Mouse (Mus musculus): ENCODE results near the gene Smyd4. TPM values are rescaled to one million over a fixed set of nuclear protein-coding genes. Genes with fewer than 3 reads are reported as not detected.

Gene Smyd4
- polyA plus RNA-seq, 1 experiment = 13.4 TPM

DNA sequence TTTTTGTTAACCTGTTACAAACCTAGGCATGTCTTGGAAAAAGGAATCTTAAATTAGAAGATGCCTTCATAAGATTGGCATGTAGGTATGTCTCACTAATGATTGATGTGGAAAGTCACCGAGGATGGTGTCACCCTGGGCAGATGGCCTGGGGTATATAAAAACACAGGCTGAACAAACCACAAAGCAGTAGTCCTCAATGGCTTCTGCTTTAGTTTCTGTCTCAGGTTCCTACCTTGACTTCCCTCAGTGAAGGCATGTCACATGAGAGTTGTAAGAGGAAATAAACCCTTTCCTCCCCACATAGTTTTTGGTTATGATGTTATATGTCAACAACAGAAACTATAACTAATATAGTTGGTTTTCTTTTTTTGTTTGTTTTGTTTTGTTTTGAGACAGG, 47.4 kb downstream of the Smyd4 start:
- Histone ChIP-seq H3K4me1 (ENCODE audit: control insufficient read depth, insufficient read depth, insufficient read length, low read length) (no peaks in the 10 kb centered on the region), H3K27ac (replicated peaks; ENCODE audit: low read depth, low read length) (no peak overlapping the region), H3K4me3 (ENCODE audit: insufficient read depth, low read depth, low read length) (no peak overlapping the region)

GRCm38 (mm10) chr11:75397452-75397851, 49.2 kb downstream of the Smyd4 start:
- Histone ChIP-seq H3K4me1 (ENCODE audit: control insufficient read depth, insufficient read depth, insufficient read length, low read length) (no peaks in the 10 kb centered on the region), H3K4me3 (ENCODE audit: insufficient read depth, low read depth, low read length) (no peak overlapping the region), H3K27ac (replicated peaks; ENCODE audit: low read depth, low read length) (no peak overlapping the region)

DNA sequence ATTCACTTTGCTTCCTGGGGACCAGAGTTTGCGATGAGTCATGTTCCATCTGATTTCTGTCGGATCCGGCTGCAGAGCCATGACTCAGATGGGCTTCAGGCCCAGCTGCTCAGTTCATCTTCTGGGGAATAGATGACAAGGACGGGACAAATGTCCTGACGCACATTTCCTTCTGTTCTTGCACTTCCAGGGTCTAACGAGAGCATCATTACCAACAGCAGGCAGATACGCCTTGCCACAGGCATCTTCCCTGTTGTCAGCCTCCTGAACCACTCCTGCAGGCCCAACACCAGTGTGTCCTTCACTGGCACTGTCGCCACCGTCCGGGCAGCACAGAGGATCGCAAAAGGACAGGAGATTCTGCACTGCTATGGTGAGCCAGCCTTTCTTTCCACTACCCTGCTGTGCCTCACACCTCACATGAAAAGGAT, 51.2 kb downstream of the Smyd4 start:
- no peak overlapping the region for H3K4me3 ChIP-seq (ENCODE audit: insufficient read depth, low read depth, low read length)
- 0 out of 2 replicates have a peak overlapping the region, but pooled peaks have one; percentile 0 for H3K27ac ChIP-seq (replicated peaks; ENCODE audit: low read depth, low read length)
- H3K4me1 ChIP-seq (ENCODE audit: control insufficient read depth, insufficient read depth, insufficient read length, low read length) = peaks cover 9% of the 10 kb centered on the region; the same call in 1 of the 2 replicates

GRCm38 (mm10) chr11:75400099-75400498, 51.9 kb downstream of the Smyd4 start:
- no peak overlapping the region for H3K27ac ChIP-seq (replicated peaks; ENCODE audit: low read depth, low read length)
- H3K4me1 ChIP-seq (ENCODE audit: control insufficient read depth, insufficient read depth, insufficient read length, low read length) = peaks cover 9% of the 10 kb centered on the region; the same call in 1 of the 2 replicates

DNA sequence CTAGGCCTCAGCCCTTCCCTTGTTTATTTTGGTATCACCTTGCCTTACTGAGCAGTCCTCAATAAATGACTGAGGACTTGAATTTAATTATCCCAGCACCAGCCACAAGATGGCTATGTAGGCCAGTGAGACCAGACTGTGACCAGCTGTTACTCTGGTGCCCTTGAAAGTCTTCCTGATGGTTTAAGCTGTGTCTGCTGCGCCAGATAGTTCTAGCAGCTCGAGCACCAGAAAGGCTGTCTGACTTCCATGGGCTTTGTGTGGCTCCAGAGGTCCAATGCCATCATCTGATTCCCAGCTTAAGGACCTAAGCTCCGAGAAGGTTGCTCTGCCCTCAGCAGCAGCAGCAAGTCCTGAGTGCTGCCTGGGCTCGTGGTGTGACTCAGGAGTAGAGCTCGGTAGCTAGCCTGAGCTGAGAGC, 54.0 kb downstream of the Smyd4 start:
- peak overlapping the region; percentile 26 for H3K4me3 ChIP-seq (ENCODE audit: insufficient read depth, low read depth, low read length)
- peak overlapping the region; percentile 91 for H3K27ac ChIP-seq (replicated peaks; ENCODE audit: low read depth, low read length)
- H3K4me1 ChIP-seq (ENCODE audit: control insufficient read depth, insufficient read depth, insufficient read length, low read length) = peaks cover 9% of the 10 kb centered on the region; the same call in 1 of the 2 replicates

More at GRCm38 (mm10) chr11:75400099-75400498, 51.9 kb downstream of the Smyd4 start:
- H3K4me3 ChIP-seq (ENCODE audit: insufficient read depth, low read depth, low read length) = no peak overlapping the region

DNA sequence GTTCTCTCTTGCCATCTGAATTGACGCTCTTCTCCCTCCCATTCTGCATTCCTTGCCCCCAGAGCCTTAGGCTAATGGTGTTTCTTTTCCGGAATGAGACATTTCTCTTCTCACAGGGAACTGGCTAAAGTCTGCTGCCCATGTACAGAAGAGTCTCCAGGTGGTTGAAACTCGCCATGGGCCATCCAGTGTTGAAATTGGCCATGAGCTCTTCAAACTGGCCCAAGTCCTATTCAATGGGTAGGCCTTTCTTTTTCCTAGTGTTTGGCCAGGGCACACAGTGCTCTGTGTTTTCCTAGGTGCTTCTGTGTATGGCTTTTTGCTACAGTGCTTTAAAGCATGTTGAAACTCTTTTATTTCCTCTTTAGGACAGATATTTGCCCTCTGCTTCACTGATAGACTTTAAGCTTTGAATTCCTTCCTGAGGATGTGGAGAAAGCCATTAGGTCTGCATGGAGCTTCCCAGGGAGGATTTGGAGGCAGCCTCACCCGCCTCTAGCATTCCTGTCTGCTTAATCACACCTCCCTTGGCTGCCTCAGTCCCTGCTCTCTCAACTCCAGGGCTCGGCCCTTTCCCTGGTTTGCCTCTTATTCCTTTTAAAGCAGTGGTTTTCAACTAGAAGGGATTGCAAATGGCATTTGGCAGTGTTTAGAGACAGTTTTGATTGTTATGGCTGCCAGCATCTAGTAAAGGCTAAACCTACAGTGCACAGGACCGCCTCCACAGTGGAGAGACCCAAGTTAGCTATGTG, 55.2 kb downstream of the Smyd4 start:
- Histone ChIP-seq H3K4me1 (ENCODE audit: control insufficient read depth, insufficient read depth, insufficient read length, low read length) (peaks cover 9% of the 10 kb centered on the region; the same call in 1 of the 2 replicates), H3K4me3 (ENCODE audit: insufficient read depth, low read depth, low read length) (no peak overlapping the region), H3K27ac (replicated peaks; ENCODE audit: low read depth, low read length) (peak overlapping the region; percentile 91)

DNA sequence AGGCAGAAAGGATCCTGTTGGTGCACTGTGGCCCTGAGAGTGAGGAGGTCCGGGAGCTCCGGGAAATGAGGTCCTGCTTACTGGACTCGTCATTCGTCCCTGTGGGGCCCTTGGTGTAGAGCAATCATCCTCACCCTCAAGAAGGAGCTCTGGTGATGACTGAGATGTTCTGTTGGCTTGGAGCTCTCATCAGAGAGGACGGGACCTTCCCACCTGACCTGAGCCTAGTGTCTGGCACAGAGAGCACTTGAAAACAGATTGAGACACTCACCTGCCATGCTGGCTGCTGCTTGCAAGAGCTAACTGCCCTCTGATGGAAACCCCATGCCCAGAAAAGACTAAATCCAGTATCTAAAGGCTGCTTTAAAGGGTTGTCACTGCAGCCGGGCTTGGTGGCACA, 56.6 kb downstream of the Smyd4 start:
- Histone ChIP-seq H3K27ac (replicated peaks; ENCODE audit: low read depth, low read length) (0 out of 2 replicates have a peak overlapping the region, but pooled peaks have one; percentile 8), H3K4me1 (ENCODE audit: control insufficient read depth, insufficient read depth, insufficient read length, low read length) (peaks cover 9% of the 10 kb centered on the region; the same call in 1 of the 2 replicates), H3K4me3 (ENCODE audit: insufficient read depth, low read depth, low read length) (no peak overlapping the region)

GRCm38 (mm10) chr11:75406104-75406503, 57.9 kb downstream of the Smyd4 start:
- Histone ChIP-seq H3K4me1 (ENCODE audit: control insufficient read depth, insufficient read depth, insufficient read length, low read length) (peaks cover 9% of the 10 kb centered on the region; the same call in 1 of the 2 replicates), H3K27ac (replicated peaks; ENCODE audit: low read depth, low read length) (no peak overlapping the region), H3K4me3 (ENCODE audit: insufficient read depth, low read depth, low read length) (no peak overlapping the region)

DNA sequence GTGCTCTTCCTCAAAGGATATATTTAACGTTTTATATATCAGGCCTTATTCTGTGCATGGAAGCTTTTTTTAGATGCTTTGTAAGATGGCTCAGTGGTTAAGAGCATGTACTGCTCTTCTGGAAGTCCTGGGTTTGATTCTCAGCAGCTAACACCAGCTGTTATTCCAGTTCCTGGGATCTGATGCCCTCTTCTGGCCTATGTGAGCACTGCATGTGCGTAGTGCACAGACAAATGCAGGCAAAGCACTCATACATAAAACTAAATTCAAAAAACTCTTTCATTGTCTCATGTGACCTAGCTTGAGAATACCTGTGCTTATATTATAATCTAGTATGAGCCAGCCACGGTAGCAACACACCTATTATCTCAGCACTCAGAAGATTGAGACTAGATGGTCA, 58.6 kb downstream of the Smyd4 start:
- no peak overlapping the region for H3K27ac ChIP-seq (replicated peaks; ENCODE audit: low read depth, low read length)

GRCm38 (mm10) chr11:75409679-75410575, 61.7 kb downstream of the Smyd4 start:
- no peak overlapping the region for H3K4me3 ChIP-seq (ENCODE audit: insufficient read depth, low read depth, low read length)
- H3K27ac ChIP-seq (replicated peaks; ENCODE audit: low read depth, low read length) = no peak overlapping the region
- no peaks in the 10 kb centered on the region for H3K4me1 ChIP-seq (ENCODE audit: control insufficient read depth, insufficient read depth, insufficient read length, low read length)

More for the DNA sequence above, 58.6 kb downstream of the Smyd4 start:
- H3K4me3 ChIP-seq (ENCODE audit: insufficient read depth, low read depth, low read length) = no peak overlapping the region
- H3K4me1 ChIP-seq (ENCODE audit: control insufficient read depth, insufficient read depth, insufficient read length, low read length) = peaks cover 9% of the 10 kb centered on the region; the same call in 1 of the 2 replicates

DNA sequence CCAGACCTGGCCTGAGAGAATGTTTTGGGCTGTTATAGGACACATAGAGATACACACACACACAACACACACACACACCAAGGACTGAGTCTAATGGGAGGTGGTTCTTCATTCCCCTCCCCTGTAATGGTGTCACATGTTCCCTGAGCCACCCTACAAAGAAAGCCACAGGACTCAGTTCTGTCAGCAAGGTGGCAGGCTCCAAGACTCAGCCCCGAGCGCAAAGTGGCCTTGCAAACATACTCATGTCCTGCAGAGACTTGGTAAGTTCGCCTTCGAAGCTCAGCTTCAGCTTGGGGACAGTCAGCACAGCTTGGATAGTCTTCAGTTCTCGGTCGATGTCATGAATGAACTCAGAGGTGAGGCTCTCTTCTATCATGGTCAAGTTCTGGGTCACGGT, 62.4 kb downstream of the Smyd4 start:
- Histone ChIP-seq H3K27ac (replicated peaks; ENCODE audit: low read depth, low read length) (no peak overlapping the region), H3K4me3 (ENCODE audit: insufficient read depth, low read depth, low read length) (no peak overlapping the region), H3K4me1 (ENCODE audit: control insufficient read depth, insufficient read depth, insufficient read length, low read length) (no peaks in the 10 kb centered on the region)

DNA sequence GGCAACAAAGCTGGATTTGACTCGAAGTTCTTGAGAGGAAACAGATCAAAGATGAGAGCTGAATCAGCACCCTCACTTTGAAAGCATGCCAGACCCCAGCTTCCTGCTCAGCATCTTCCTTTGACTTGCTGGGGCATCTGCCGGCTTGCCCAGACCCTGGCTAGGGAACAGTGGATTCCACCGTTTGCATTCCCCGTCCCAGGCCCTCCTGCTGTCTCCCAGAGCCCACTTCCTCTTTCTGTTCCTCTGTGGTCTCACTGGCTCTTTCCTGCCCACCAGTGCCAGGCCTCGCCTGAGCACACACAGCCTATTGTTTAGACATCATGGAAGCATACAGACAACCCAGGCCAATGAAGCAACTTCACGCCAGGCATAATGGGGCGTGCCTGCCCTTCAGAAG, 66.9 kb downstream of the Smyd4 start:
- Histone ChIP-seq H3K4me1 (ENCODE audit: control insufficient read depth, insufficient read depth, insufficient read length, low read length) (no peaks in the 10 kb centered on the region), H3K27ac (replicated peaks; ENCODE audit: low read depth, low read length) (peak overlapping the region; percentile 48; the same call in 1 of the 2 replicates), H3K4me3 (ENCODE audit: insufficient read depth, low read depth, low read length) (no peak overlapping the region)

DNA sequence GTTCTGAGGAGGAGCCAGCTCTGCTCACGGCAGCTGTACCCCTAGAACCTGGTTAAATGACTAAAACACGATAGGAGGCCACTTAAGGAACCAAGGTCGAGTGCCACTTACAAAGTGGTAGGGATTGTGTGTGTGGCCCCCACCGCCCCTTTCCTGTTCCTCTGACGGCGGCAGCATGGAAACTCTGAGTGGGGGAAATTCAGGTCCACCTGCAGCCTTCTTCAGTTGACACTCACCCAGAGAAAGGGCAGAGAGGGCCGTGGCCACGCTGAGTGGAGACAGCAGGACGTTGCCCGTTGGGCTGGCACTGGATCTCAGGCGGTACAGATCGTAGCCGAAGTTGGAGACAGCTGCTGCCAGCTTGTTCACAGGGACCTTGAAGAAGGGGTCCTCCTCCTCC, 67.8 kb downstream of the Smyd4 start:
- H3K4me3 ChIP-seq (ENCODE audit: insufficient read depth, low read depth, low read length) = no peak overlapping the region
- H3K27ac ChIP-seq (replicated peaks; ENCODE audit: low read depth, low read length) = no peak overlapping the region
- H3K4me1 ChIP-seq (ENCODE audit: control insufficient read depth, insufficient read depth, insufficient read length, low read length) = no peaks in the 10 kb centered on the region

GRCm38 (mm10) chr11:75420037-75420436, 71.8 kb downstream of the Smyd4 start:
- no peaks in the 10 kb centered on the region for H3K4me1 ChIP-seq (ENCODE audit: control insufficient read depth, insufficient read depth, insufficient read length, low read length)
- H3K27ac ChIP-seq (replicated peaks; ENCODE audit: low read depth, low read length) = no peak overlapping the region
- H3K4me3 ChIP-seq (ENCODE audit: insufficient read depth, low read depth, low read length) = no peak overlapping the region

DNA sequence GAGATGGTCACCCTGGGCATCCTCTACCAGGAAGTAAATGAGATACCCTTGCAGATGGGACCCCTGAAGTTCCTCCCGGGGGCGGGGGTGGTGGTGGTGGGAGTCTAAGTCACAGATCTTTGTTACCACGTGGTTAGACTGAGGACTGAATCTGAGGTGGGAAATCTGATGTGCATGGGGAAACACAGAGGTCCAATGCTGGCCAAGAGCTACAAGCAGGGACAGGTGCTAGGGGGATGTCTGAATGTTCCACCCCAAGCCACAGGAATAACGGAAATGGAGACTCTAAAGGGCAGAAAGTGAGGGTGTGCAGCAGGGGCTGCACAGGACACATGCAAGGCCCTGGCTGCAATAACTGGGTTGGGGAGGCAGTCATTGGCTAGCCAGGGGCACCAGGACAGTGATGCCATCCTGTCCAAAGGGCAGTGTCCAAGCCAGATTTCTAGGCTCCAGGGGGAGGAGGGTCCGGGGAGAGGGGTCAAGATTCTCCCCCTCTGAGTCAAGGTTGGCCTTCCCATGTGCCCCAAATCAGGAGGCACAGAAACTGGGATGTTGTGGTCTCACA, 72.7 kb downstream of the Smyd4 start:
- H3K27ac ChIP-seq (replicated peaks; ENCODE audit: low read depth, low read length) = no peak overlapping the region
- H3K4me3 ChIP-seq (ENCODE audit: insufficient read depth, low read depth, low read length) = 0 out of 2 replicates have a peak overlapping the region, but pooled peaks have one; percentile 4
- no peaks in the 10 kb centered on the region for H3K4me1 ChIP-seq (ENCODE audit: control insufficient read depth, insufficient read depth, insufficient read length, low read length)

Data from brown adipose tissue, adult 24 weeks (tissue).